Mouse (Mus musculus): Measurements from ENCODE around the gene 5330417C22Rik. TPM values are rescaled to one million over a fixed set of nuclear protein-coding genes. Genes with fewer than 3 reads are reported as not detected.
A peak's percentile ranks its signal among the peaks of the same experiment; 100 is the strongest.

5330417C22Rik gene
- polyA plus RNA-seq, 1 experiment from 2014 or later: 9.0 TPM

DNA sequence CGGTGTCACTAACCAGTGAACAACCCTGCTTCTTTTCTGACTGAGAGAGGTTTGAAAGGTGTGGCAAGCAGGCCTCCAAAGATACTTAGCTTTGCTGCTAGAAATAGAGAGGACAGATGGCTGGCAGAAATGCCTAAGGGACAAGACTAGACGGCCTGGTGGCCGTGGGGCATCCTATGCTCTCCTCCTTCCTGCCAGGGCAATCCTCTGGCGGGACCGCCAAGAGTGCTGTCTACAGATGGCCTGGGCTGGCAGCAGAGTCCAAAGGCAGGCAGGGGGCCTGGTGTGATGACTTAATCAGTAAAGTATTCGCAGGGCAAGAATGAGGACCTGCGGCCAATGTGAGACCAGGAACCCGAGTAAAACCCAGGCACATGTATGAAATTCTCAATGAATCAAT lies 36.5 kb downstream of the 5330417C22Rik start:
- 63% methylated on average over 8 of the region's 8 CpGs for WGBS
- ATAC-seq (ENCODE audit: insufficient read depth): no peak

DNA sequence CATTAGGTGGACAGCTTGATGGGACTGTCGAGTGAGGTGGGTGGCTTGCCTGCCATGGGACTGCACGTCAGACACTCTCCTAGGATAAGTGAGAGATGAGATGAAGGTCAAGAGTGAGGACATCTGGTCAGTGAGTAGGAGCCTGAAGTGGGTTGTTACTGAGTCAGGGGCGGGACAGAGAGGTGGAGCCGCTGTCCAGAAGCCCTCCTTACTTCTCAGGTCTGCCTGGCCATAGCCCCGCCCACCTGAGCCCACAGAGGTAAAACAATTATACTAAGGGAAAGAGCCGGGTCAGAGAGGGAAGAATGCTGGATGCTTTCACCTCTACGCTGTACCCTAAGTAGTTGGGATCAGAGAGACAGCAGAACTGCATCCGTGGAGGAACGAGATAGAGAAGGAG lies 38.7 kb downstream of the 5330417C22Rik start:
- H3K4me3 ChIP-seq (ENCODE audit: low read depth, low read length): no peak overlapping the region
- no peak for TF ChIP-seq CTCF (IDR thresholded peaks at IDR 0.05; ENCODE audit: low read depth)
- H3K4me2 ChIP-seq: no peak overlapping the region
- no peaks in the 10 kb centered on the region for H3K4me1 ChIP-seq (ENCODE audit: insufficient read depth)
- no peaks in the 10 kb centered on the region for H3K36me3 ChIP-seq (ENCODE audit: insufficient read depth)
- no peaks in the 10 kb centered on the region for H3K9me3 ChIP-seq (ENCODE audit: low read depth, low read length)
- H3K9ac ChIP-seq: no peak overlapping the region
- 26% methylated on average over 9 of the region's 9 CpGs for WGBS
- H3K27ac ChIP-seq (ENCODE audit: low read depth): no peak overlapping the region
- ATAC-seq (ENCODE audit: insufficient read depth): no peak
- H3K27me3 ChIP-seq (ENCODE audit: insufficient read depth, low read length): no peaks in the 10 kb centered on the region
- DNase-seq: no peak

More for the DNA sequence above, 36.5 kb downstream of the 5330417C22Rik start:
- no peaks in the 10 kb centered on the region for H3K9me3 ChIP-seq (ENCODE audit: low read depth, low read length)
- H3K4me3 ChIP-seq (ENCODE audit: low read depth, low read length): no peak overlapping the region
- no peak overlapping the region for H3K27ac ChIP-seq (ENCODE audit: low read depth)
- H3K36me3 ChIP-seq (ENCODE audit: insufficient read depth): no peaks in the 10 kb centered on the region
- no peaks in the 10 kb centered on the region for H3K27me3 ChIP-seq (ENCODE audit: insufficient read depth, low read length)
- H3K4me2 ChIP-seq: no peak overlapping the region
- no peak overlapping the region for H3K9ac ChIP-seq
- no peak for DNase-seq
- H3K4me1 ChIP-seq (ENCODE audit: insufficient read depth): no peaks in the 10 kb centered on the region
- TF ChIP-seq CTCF (IDR thresholded peaks at IDR 0.05; ENCODE audit: low read depth): no peak

DNA sequence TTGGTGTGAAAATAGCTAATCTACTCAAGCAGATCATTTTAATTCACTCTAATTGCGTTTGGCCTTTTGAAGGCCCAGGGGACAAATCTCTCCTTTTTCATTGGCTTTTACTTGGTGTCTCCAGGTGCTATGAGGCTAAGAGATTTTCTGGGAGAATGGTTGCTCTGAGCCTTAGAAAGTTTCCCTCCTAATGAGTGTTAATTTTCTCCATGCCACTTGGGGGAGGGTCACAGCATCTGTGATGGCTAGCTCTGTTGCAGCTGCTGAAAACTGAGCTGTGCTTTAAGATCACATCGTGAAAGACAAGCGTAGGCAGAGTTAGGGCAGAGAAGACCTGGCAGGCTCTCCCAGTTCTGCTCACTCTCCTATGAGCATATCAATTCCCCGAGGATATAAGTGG lies 40.9 kb downstream of the 5330417C22Rik start:
- no peaks in the 10 kb centered on the region for H3K4me1 ChIP-seq (ENCODE audit: insufficient read depth)
- H3K36me3 ChIP-seq (ENCODE audit: insufficient read depth): no peaks in the 10 kb centered on the region
- DNase-seq (no peak), ATAC-seq (ENCODE audit: insufficient read depth) (no peak)
- no peak overlapping the region for H3K9ac ChIP-seq
- H3K27ac ChIP-seq (ENCODE audit: low read depth): no peak overlapping the region
- TF ChIP-seq CTCF (IDR thresholded peaks at IDR 0.05; ENCODE audit: low read depth): no peak
- no peaks in the 10 kb centered on the region for H3K27me3 ChIP-seq (ENCODE audit: insufficient read depth, low read length)
- H3K9me3 ChIP-seq (ENCODE audit: low read depth, low read length): no peaks in the 10 kb centered on the region
- WGBS: 48% methylated on average over 4 of the region's 4 CpGs
- no peak overlapping the region for H3K4me2 ChIP-seq
- H3K4me3 ChIP-seq (ENCODE audit: low read depth, low read length): no peak overlapping the region

GRCm38 (mm10) chr3:108494861-108495474 lies 41.4 kb downstream of the 5330417C22Rik start:
- Histone ChIP-seq H3K9ac (no peak overlapping the region), H3K4me3 (ENCODE audit: low read depth, low read length) (no peak overlapping the region), H3K27ac (ENCODE audit: low read depth) (no peak overlapping the region), H3K4me2 (no peak overlapping the region), H3K36me3 (ENCODE audit: insufficient read depth) (no peaks in the 10 kb centered on the region), H3K9me3 (ENCODE audit: low read depth, low read length) (no peaks in the 10 kb centered on the region), H3K4me1 (ENCODE audit: insufficient read depth) (no peaks in the 10 kb centered on the region), H3K27me3 (ENCODE audit: insufficient read depth, low read length) (no peaks in the 10 kb centered on the region)
- DNase-seq (no peak), ATAC-seq (ENCODE audit: insufficient read depth) (no peak)
- no peak for TF ChIP-seq CTCF (IDR thresholded peaks at IDR 0.05; ENCODE audit: low read depth)
- WGBS: 79% methylated on average over 9 of the region's 9 CpGs

GRCm38 (mm10) chr3:108489968-108490367 lies 46.4 kb downstream of the 5330417C22Rik start:
- H3K27me3 ChIP-seq (ENCODE audit: insufficient read depth, low read length): no peaks in the 10 kb centered on the region
- DNase-seq: peak; percentile 46

GRCm38 (mm10) chr3:108484749-108485148 lies 51.6 kb downstream of the 5330417C22Rik start:
- Histone ChIP-seq H3K9ac (no peak overlapping the region), H3K4me3 (ENCODE audit: low read depth, low read length) (no peak overlapping the region), H3K36me3 (ENCODE audit: insufficient read depth) (no peaks in the 10 kb centered on the region), H3K4me1 (ENCODE audit: insufficient read depth) (no peaks in the 10 kb centered on the region), H3K9me3 (ENCODE audit: low read depth, low read length) (no peaks in the 10 kb centered on the region), H3K27me3 (ENCODE audit: insufficient read depth, low read length) (no peaks in the 10 kb centered on the region), H3K4me2 (no peak overlapping the region), H3K27ac (ENCODE audit: low read depth) (no peak overlapping the region)
- no peak for DNase-seq
- TF ChIP-seq CTCF (IDR thresholded peaks at IDR 0.05; ENCODE audit: low read depth): no peak
- 80% methylated on average over 4 of the region's 4 CpGs for WGBS
- no peak for ATAC-seq (ENCODE audit: insufficient read depth)

More at GRCm38 (mm10) chr3:108489968-108490367, 46.4 kb downstream of the 5330417C22Rik start:
- Histone ChIP-seq H3K4me3 (ENCODE audit: low read depth, low read length) (no peak overlapping the region), H3K4me2 (no peak overlapping the region), H3K9me3 (ENCODE audit: low read depth, low read length) (no peaks in the 10 kb centered on the region), H3K4me1 (ENCODE audit: insufficient read depth) (no peaks in the 10 kb centered on the region), H3K27ac (ENCODE audit: low read depth) (no peak overlapping the region), H3K36me3 (ENCODE audit: insufficient read depth) (no peaks in the 10 kb centered on the region), H3K9ac (no peak overlapping the region)
- TF ChIP-seq CTCF (IDR thresholded peaks at IDR 0.05; ENCODE audit: low read depth): peak; percentile 49
- ATAC-seq (ENCODE audit: insufficient read depth): no peak
- WGBS: 42% methylated on average over 3 of the region's 3 CpGs

DNA sequence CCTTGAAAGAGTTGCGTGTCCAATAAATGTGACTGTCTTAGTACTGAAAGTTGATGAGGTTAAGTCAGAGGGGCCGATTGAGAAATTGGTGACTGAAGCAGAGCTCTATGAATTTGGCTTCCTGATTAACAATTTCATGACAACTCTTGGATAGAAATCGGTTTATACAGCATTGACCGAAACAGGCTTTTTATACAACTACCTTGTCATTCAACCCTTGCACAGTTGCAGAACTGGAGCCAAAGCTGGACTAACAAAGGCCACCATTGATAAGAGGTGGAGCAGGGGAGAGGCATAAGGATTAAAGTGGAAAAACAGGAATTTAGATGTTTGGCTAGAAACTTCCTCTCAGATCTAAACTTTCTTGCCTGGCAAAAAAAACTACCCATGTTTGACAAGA lies 57.5 kb downstream of the 5330417C22Rik start:
- Histone ChIP-seq H3K9me3 (ENCODE audit: low read depth, low read length) (no peaks in the 10 kb centered on the region), H3K27ac (ENCODE audit: low read depth) (peak overlapping the region; percentile 81), H3K4me2 (no peak overlapping the region), H3K4me1 (ENCODE audit: insufficient read depth) (0 out of 2 replicates have a peak, but pooled peaks cover 5% of the 10 kb centered on the region), H3K4me3 (ENCODE audit: low read depth, low read length) (no peak overlapping the region), H3K9ac (no peak overlapping the region), H3K27me3 (ENCODE audit: insufficient read depth, low read length) (no peaks in the 10 kb centered on the region), H3K36me3 (ENCODE audit: insufficient read depth) (no peaks in the 10 kb centered on the region)
- WGBS: 62% methylated on average over 4 of the region's 4 CpGs
- TF ChIP-seq CTCF (IDR thresholded peaks at IDR 0.05; ENCODE audit: low read depth): no peak
- no peak for ATAC-seq (ENCODE audit: insufficient read depth)
- peak; percentile 47 for DNase-seq
